Mouse (Mus musculus): Measurements from ENCODE around the gene Trim80. TPM values are rescaled to one million over a fixed set of nuclear protein-coding genes. Genes with fewer than 3 reads are reported as not detected.

Trim80 gene
- not detected for total RNA-seq (2021)
- long read RNA-seq, experiment 1 = 0 reads
- long read RNA-seq, experiment 2 = 0 reads

- no peak for DNase-seq (ENCODE audit: low spot score in 2 of 2)
Observed at GRCm38 (mm10) chr11:115439906-115440595, at the start of gene Trim80. TSS of gene Trim80 (plus strand) at chr11:115440545.

GRCm38 (mm10) chr11:115391358-115391757 lies 49.0 kb upstream of the Trim80 start:
- no peak for DNase-seq (ENCODE audit: low spot score in 2 of 2)

- no peak for DNase-seq (ENCODE audit: low spot score in 2 of 2)
Observed at GRCm38 (mm10) chr11:115393721-115394325, 46.5 kb upstream of the Trim80 start.

- no peak for DNase-seq (ENCODE audit: low spot score in 2 of 2)
Observed at GRCm38 (mm10) chr11:115398085-115398484, 42.3 kb upstream of the Trim80 start.

GRCm38 (mm10) chr11:115400126-115400525 lies 40.2 kb upstream of the Trim80 start:
- DNase-seq (ENCODE audit: low spot score in 2 of 2) = no peak

- DNase-seq (ENCODE audit: low spot score in 2 of 2) = no peak
Observed at GRCm38 (mm10) chr11:115400630-115401391, 39.5 kb upstream of the Trim80 start.

GRCm38 (mm10) chr11:115403338-115404124 lies 36.8 kb upstream of the Trim80 start, which contains the start of gene Mrpl58:
TSS of gene Mrpl58 (plus strand) at chr11:115403752.
- peak; percentile 78 to 86 for DNase-seq (ENCODE audit: low spot score in 2 of 2)

- DNase-seq (ENCODE audit: low spot score in 2 of 2) = no peak
Observed at GRCm38 (mm10) chr11:115405723-115406122, 34.6 kb upstream of the Trim80 start.

- no peak for DNase-seq (ENCODE audit: low spot score in 2 of 2)
Observed at GRCm38 (mm10) chr11:115406858-115407401, 33.4 kb upstream of the Trim80 start.

GRCm38 (mm10) chr11:115408266-115408920 lies 32.0 kb upstream of the Trim80 start:
- no peak for DNase-seq (ENCODE audit: low spot score in 2 of 2)

- DNase-seq (ENCODE audit: low spot score in 2 of 2) = no peak
Observed at GRCm38 (mm10) chr11:115409556-115409955, 30.8 kb upstream of the Trim80 start.

- peak; percentile 92 to 94 for DNase-seq (ENCODE audit: low spot score in 2 of 2)
Observed at GRCm38 (mm10) chr11:115419531-115420237, 20.7 kb upstream of the Trim80 start, which contains the start of the genes Atp5h and Kctd2. TSS of gene Atp5h (minus strand) at chr11:115419962. TSS of gene Kctd2 (plus strand) at chr11:115420128.

- peak; percentile 54 to 72 for DNase-seq (ENCODE audit: low spot score in 2 of 2)
Observed at GRCm38 (mm10) chr11:115420336-115421190, 19.8 kb upstream of the Trim80 start.

- DNase-seq (ENCODE audit: low spot score in 2 of 2) = no peak
Observed at GRCm38 (mm10) chr11:115421328-115421727, 19.0 kb upstream of the Trim80 start.

GRCm38 (mm10) chr11:115421972-115422371 lies 18.4 kb upstream of the Trim80 start:
- no peak for DNase-seq (ENCODE audit: low spot score in 2 of 2)

- DNase-seq (ENCODE audit: low spot score in 2 of 2) = no peak
Observed at GRCm38 (mm10) chr11:115423091-115423490, 17.3 kb upstream of the Trim80 start.

GRCm38 (mm10) chr11:115424666-115425065 lies 15.7 kb upstream of the Trim80 start:
- DNase-seq (ENCODE audit: low spot score in 2 of 2) = no peak

GRCm38 (mm10) chr11:115425671-115426070 lies 14.7 kb upstream of the Trim80 start:
- no peak for DNase-seq (ENCODE audit: low spot score in 2 of 2)
